Mouse (Mus musculus) heart, postnatal 0 days (tissue): ENCODE measurements around the gene Ttc28. TPM values are rescaled to one million over a fixed set of nuclear protein-coding genes. Genes with fewer than 3 reads are reported as not detected.
A peak's percentile ranks its signal among the peaks of the same experiment; 100 is the strongest.

Source experiments
- ATAC-seq: fragments of 200-750 bp; cut with Nextera tagmentation; 2 replicates; pipeline ENCODE4 v1.8.0; 2017; ENCODE audit warnings: low read depth, moderate number of reproducible peaks, moderate library complexity; ENCODE audit not compliant: insufficient read depth
- DNase-seq: peaks from one replicate; pipeline ENCODE4 v3.0.0-alpha.2; 2016; ENCODE audit warnings: low spot score
- H3K27ac ChIP-seq: fragments of 300-500 bp; sonication (generic); 2 replicates; pipeline ENCODE4 v1.5.1; 2014; ENCODE audit warnings: low read depth, mild to moderate bottlenecking
- H3K27me3 ChIP-seq: fragments of 300-500 bp; sonication (generic); 2 replicates; pipeline ENCODE4 v1.6.1; 2014; ENCODE audit warnings: low read length, mixed read lengths; ENCODE audit not compliant: control insufficient read depth, insufficient read depth
- H3K36me3 ChIP-seq: fragments of 300-500 bp; sonication (generic); replicated peaks from 2 replicates; pipeline ENCODE4 v1.6.1; 2014; ENCODE audit warnings: low read length, mixed read lengths; ENCODE audit not compliant: control insufficient read depth, insufficient read depth
- H3K4me1 ChIP-seq: fragments of 300-500 bp; sonication (generic); 2 replicates; pipeline ENCODE4 v1.6.1; 2014; ENCODE audit warnings: antibody characterized with exemption; ENCODE audit not compliant: control insufficient read depth, insufficient read depth
- H3K4me2 ChIP-seq: fragments of 300-500 bp; sonication (generic); 2 replicates; pipeline ENCODE4 v1.6.1; 2014; ENCODE audit warnings: low read depth, mild to moderate bottlenecking, low read length, moderate library complexity
- H3K4me3 ChIP-seq: fragments of 300-500 bp; sonication (generic); 2 replicates; pipeline ENCODE4 v1.5.1; 2014; ENCODE audit warnings: low read depth, low read length
- H3K9ac ChIP-seq: fragments of 300-500 bp; sonication (generic); replicated peaks from 2 replicates; pipeline ENCODE4 v1.6.1; 2014; ENCODE audit warnings: low read depth, low read length, mixed read lengths
- H3K9me3 ChIP-seq: fragments of 300-500 bp; sonication (generic); replicated peaks from 2 replicates; pipeline ENCODE4 v1.6.1; 2016; ENCODE audit warnings: low read length; ENCODE audit not compliant: control insufficient read depth
- CTCF ChIP-seq: IDR thresholded peaks from 2 replicates; pipeline ENCODE4 v1.5.1; 2016; ENCODE audit warnings: antibody characterized with exemption, control low read depth, low read depth
- EP300 ChIP-seq: IDR thresholded peaks from 2 replicates; pipeline ENCODE4 v1.6.1; 2016; ENCODE audit warnings: antibody characterized with exemption, low read depth
- WGBS: fragments of 180-500 bp; shearing (Covaris S2); extraction: QIAGEN DNeasy Blood & Tissue Kit; methylation state at CpG from one replicate; pipeline ENCODE4 v1.1.7; 2014; 5-methylcytosine and 5-hydroxymethylcytosine counted together
- polyA plus RNA-seq: library from polyadenylated mRNA; unstranded; fragments of >200 nt; fragmentation: Nextera tagmentation; extraction: Ambion mirVana; gene quantifications from 2 replicates; pipeline ENCODE4 v1.2.1, GENCODE M21; 2015
- total RNA-seq: library from RNA; depleted of rRNA; stranded (reverse); fragments of >200 nt; gene quantifications from 2 replicates; pipeline ENCODE4 v1.2.3, GENCODE M21; 2014; ENCODE audit warnings: low replicate concordance

Ttc28 gene
- total and polyA plus RNA-seq, 2 experiments from 2014 or later, result 4.6 to 14.2 TPM

- no peak for ATAC-seq
- WGBS, result 66% methylated on average over 7 of the region's 7 CpGs
- H3K27me3 ChIP-seq, result no peaks in the 10 kb centered on the region
These were observed 219.1 kb downstream of the Ttc28 start for GRCm38 (mm10) chr5:111098516-111099274.

GRCm38 (mm10) chr5:111100585-111100984 is 221.0 kb downstream of the Ttc28 start:
- 88% methylated on average over 7 of the region's 7 CpGs for WGBS
- Histone ChIP-seq H3K27ac (no peak overlapping the region), H3K4me1 (no peaks in the 10 kb centered on the region), H3K4me3 (no peak overlapping the region), H3K36me3 (peaks cover 26% of the 10 kb centered on the region; the same call in 1 of the 2 replicates), H3K4me2 (no peak overlapping the region), H3K27me3 (no peaks in the 10 kb centered on the region), H3K9me3 (no peaks in the 10 kb centered on the region), H3K9ac (no peak overlapping the region)
- ATAC-seq, result no peak
- DNase-seq, result no peak
- no peak for TF ChIP-seq EP300
- no peak for TF ChIP-seq CTCF

More at GRCm38 (mm10) chr5:111098516-111099274, 219.1 kb downstream of the Ttc28 start:
- Histone ChIP-seq H3K36me3 (peaks cover 25% of the 10 kb centered on the region; the same call in 1 of the 2 replicates), H3K9me3 (no peaks in the 10 kb centered on the region), H3K4me2 (no peak overlapping the region), H3K9ac (no peak overlapping the region), H3K4me3 (no peak overlapping the region), H3K4me1 (no peaks in the 10 kb centered on the region), H3K27ac (no peak overlapping the region)
- TF ChIP-seq EP300 (no peak), CTCF (no peak)
- DNase-seq, result no peak

- ATAC-seq (no peak), DNase-seq (no peak)
- no peaks in the 10 kb centered on the region for H3K4me1 ChIP-seq
- peaks cover 26% of the 10 kb centered on the region; the same call in 1 of the 2 replicates for H3K36me3 ChIP-seq
- H3K27me3 ChIP-seq, result no peaks in the 10 kb centered on the region
- no peaks in the 10 kb centered on the region for H3K9me3 ChIP-seq
- H3K27ac ChIP-seq, result no peak overlapping the region
- H3K9ac ChIP-seq, result no peak overlapping the region
- no peak for TF ChIP-seq CTCF
- no peak for TF ChIP-seq EP300
- 74% methylated on average over 6 of the region's 6 CpGs for WGBS
- no peak overlapping the region for H3K4me2 ChIP-seq
- no peak overlapping the region for H3K4me3 ChIP-seq
These were observed 221.9 kb downstream of the Ttc28 start for GRCm38 (mm10) chr5:111101383-111101932.

- Histone ChIP-seq H3K4me1 (no peaks in the 10 kb centered on the region), H3K4me3 (no peak overlapping the region), H3K9me3 (no peaks in the 10 kb centered on the region), H3K27me3 (no peaks in the 10 kb centered on the region), H3K9ac (no peak overlapping the region), H3K27ac (no peak overlapping the region), H3K4me2 (no peak overlapping the region), H3K36me3 (peaks cover 26% of the 10 kb centered on the region; the same call in 1 of the 2 replicates)
- DNase-seq (no peak), ATAC-seq (no peak)
- TF ChIP-seq EP300 (no peak), CTCF (no peak)
- WGBS, result 76% methylated on average over 7 of the region's 7 CpGs
These were observed 225.2 kb downstream of the Ttc28 start for GRCm38 (mm10) chr5:111104801-111105200.

- Histone ChIP-seq H3K27me3 (no peaks in the 10 kb centered on the region), H3K4me3 (no peak overlapping the region), H3K36me3 (no peaks in the 10 kb centered on the region), H3K9ac (no peak overlapping the region), H3K27ac (no peak overlapping the region), H3K4me1 (no peaks in the 10 kb centered on the region), H3K4me2 (no peak overlapping the region), H3K9me3 (no peaks in the 10 kb centered on the region)
- WGBS, result 66% methylated on average over 6 of the region's 6 CpGs
- DNase-seq, result peak; percentile 46
- 0 out of 2 replicates have a peak, but pooled peaks have one; percentile 33 for ATAC-seq
- TF ChIP-seq CTCF (no peak), EP300 (no peak)
These were observed 231.8 kb downstream of the Ttc28 start for GRCm38 (mm10) chr5:111111378-111111777.
